Mouse (Mus musculus) brain, embryonic 14.5 days (tissue): Measurements from ENCODE around the gene Nkain2.

Experiments used
- CTCF ChIP-seq: fragments of 200-500 bp; IDR thresholded peaks from 2 replicates; pipeline ENCODE4 v1.5.1; 2012; ENCODE audit warnings: inconsistent platforms, mild to moderate bottlenecking, moderate library complexity, borderline replicate concordance; ENCODE audit not compliant: insufficient read depth, insufficient read length; ENCODE audit errors: extremely low read depth
- POLR2A ChIP-seq: fragments of 200-500 bp; IDR thresholded peaks from 2 replicates; pipeline ENCODE4 v1.6.1; 2012; ENCODE audit warnings: mild to moderate bottlenecking, inconsistent platforms, borderline replicate concordance; ENCODE audit not compliant: poor library complexity, insufficient read depth, insufficient read length, severe bottlenecking; ENCODE audit errors: extremely low read depth

GRCm38 (mm10) chr10:31931961-31932360 is 958.3 kb downstream of the Nkain2 start:
- TF ChIP-seq CTCF (no peak), POLR2A (no peak)
